Mouse (Mus musculus): ENCODE measurements around the gene Lrrc8a.

Gene Lrrc8a

GRCm38 (mm10) chr2:30261921-30262839 lies 24.7 kb downstream of the Lrrc8a start:
- no peak for DNase-seq (ENCODE audit: low spot score)

- DNase-seq (ENCODE audit: low spot score) = peak; percentile 47
Measured at GRCm38 (mm10) chr2:30262840-30263441, 25.4 kb downstream of the Lrrc8a start.

GRCm38 (mm10) chr2:30263811-30264210 lies 26.3 kb downstream of the Lrrc8a start:
- no peak for DNase-seq (ENCODE audit: low spot score)

- DNase-seq (ENCODE audit: low spot score) = no peak
Measured at GRCm38 (mm10) chr2:30264671-30265519, 27.4 kb downstream of the Lrrc8a start.

GRCm38 (mm10) chr2:30265767-30266253 lies 28.3 kb downstream of the Lrrc8a start, which contains the start of gene Phyhd1:
Gene Phyhd1, plus strand, starts transcription at chr2:30266203.
- DNase-seq (ENCODE audit: low spot score) = peak; percentile 54

- peak; percentile 55 for DNase-seq (ENCODE audit: low spot score)
Measured at GRCm38 (mm10) chr2:30266392-30266941, 29.0 kb downstream of the Lrrc8a start.

GRCm38 (mm10) chr2:30267466-30267865 lies 30.0 kb downstream of the Lrrc8a start:
- no peak for DNase-seq (ENCODE audit: low spot score)

- DNase-seq (ENCODE audit: low spot score) = no peak
Measured at GRCm38 (mm10) chr2:30268371-30268770, 30.9 kb downstream of the Lrrc8a start.

- DNase-seq (ENCODE audit: low spot score) = no peak
Measured at GRCm38 (mm10) chr2:30269241-30269990, 31.9 kb downstream of the Lrrc8a start.

- DNase-seq (ENCODE audit: low spot score) = peak; percentile 50
Measured at GRCm38 (mm10) chr2:30270134-30270533, 32.6 kb downstream of the Lrrc8a start.

- no peak for DNase-seq (ENCODE audit: low spot score)
Measured at GRCm38 (mm10) chr2:30280743-30281142, 43.2 kb downstream of the Lrrc8a start, which contains the start of gene Gm28038. Gene Gm28038, plus strand, starts transcription at chr2:30281043.

GRCm38 (mm10) chr2:30281651-30282050 lies 44.1 kb downstream of the Lrrc8a start:
- no peak for DNase-seq (ENCODE audit: low spot score)

- DNase-seq (ENCODE audit: low spot score) = no peak
Measured at GRCm38 (mm10) chr2:30283193-30283592, 45.7 kb downstream of the Lrrc8a start.

- no peak for DNase-seq (ENCODE audit: low spot score)
Measured at GRCm38 (mm10) chr2:30285004-30285403, 47.5 kb downstream of the Lrrc8a start.

GRCm38 (mm10) chr2:30285416-30286181 lies 48.1 kb downstream of the Lrrc8a start:
- no peak for DNase-seq (ENCODE audit: low spot score)

- peak; percentile 91 for DNase-seq (ENCODE audit: low spot score)
Measured at GRCm38 (mm10) chr2:30286192-30287026, 48.9 kb downstream of the Lrrc8a start, which contains the start of the genes Dolk and Nup188. Gene Dolk, minus strand, starts transcription at chr2:30286334. Gene Nup188, plus strand, starts transcription at chr2:30286397.

- DNase-seq (ENCODE audit: low spot score) = no peak
Measured at GRCm38 (mm10) chr2:30287027-30287373, 49.5 kb downstream of the Lrrc8a start.

GRCm38 (mm10) chr2:30299525-30299924 lies 62.0 kb downstream of the Lrrc8a start:
- no peak for DNase-seq (ENCODE audit: low spot score)

- DNase-seq (ENCODE audit: low spot score) = no peak
Measured at GRCm38 (mm10) chr2:30299966-30300365, 62.5 kb downstream of the Lrrc8a start.
